21 mouse cellular contexts compared by ENCODE assay signal in genomic region chr8:45605419-45605818, GRCm38 (mm10).
DNase-seq lines count a peak whose midpoint lies in the region; ATAC-seq and TF ChIP-seq lines count a peak whose summit lies in the region.
"Had no signal": no experiment of that assay in that cellular context is flagged by ENCODE, and none has a peak within 500 bp of the region (broad histone marks: within the 10 kb centered on the region; RNA-seq: fewer than 3 reads in every experiment).

No protein-coding gene starts in this region.

- no peak for TF ChIP-seq POLR2A in cortical plate, adult 2 months (IDR thresholded peaks at IDR 0.05; ENCODE audit: extremely low read depth, insufficient read depth, low read length)

- H3K4me1 ChIP-seq in cortical plate, adult 2 months (ENCODE audit: control insufficient read depth, insufficient read depth, low read length): peaks cover 6% of the 10 kb centered on the region

- no peak overlapping the region for H3K4me3 ChIP-seq in left cerebral cortex, adult 2 months
- H3K4me3 ChIP-seq in cortical plate, adult 2 months (ENCODE audit: insufficient read depth, low read length): no peak overlapping the region

- intact Hi-C loops in left cerebral cortex, adult 2 months (cut with DNase I): no loop called here

- TF ChIP-seq CTCF in left cerebral cortex, adult 2 months (IDR thresholded peaks at IDR 0.05): no peak
- TF ChIP-seq CTCF in cortical plate, adult 2 months (IDR thresholded peaks at IDR 0.05; ENCODE audit: extremely low read depth, insufficient read depth, low read length): no peak

- ATAC-seq in frontal cortex, adult (ENCODE audit: low TSS enrichment): 0 out of 2 replicates have a peak, but pooled peaks have one; percentile 35
- ATAC-seq: activated CD4-positive, CD25-positive, alpha-beta regulatory T cell, adult 4 months; CD4-positive, CD25-positive, alpha-beta regulatory T cell, adult 4 months; Patski had no signal

- H3K27ac ChIP-seq in left cerebral cortex, adult 2 months: peak overlapping the region; percentile 72
- H3K27ac ChIP-seq in cortical plate, adult 2 months (ENCODE audit: insufficient read depth, low read length): 0 out of 2 replicates have a peak overlapping the region, but pooled peaks have one; percentile 6

- DNase-seq in frontal cortex, postnatal 10 days (ENCODE audit: low spot score in 2 of 2): no peak
- DNase-seq in left cerebral cortex, adult 2 months (ENCODE audit: extremely low spot score in 1 of 2, low spot score in 2 of 2): no peak
- DNase-seq in left cerebral cortex, adult 11 months (ENCODE audit: low spot score): no peak
- DNase-seq in brain, adult 2 months (ENCODE audit: low read depth, low spot score): peak; percentile 44
- no peak for DNase-seq in thymus, postnatal 4 days
- DNase-seq in kidney, postnatal 36 days: no peak
- DNase-seq: adrenal gland, adult 2 months; adrenal gland, adult 8-10 months; adrenal gland, postnatal 10 days; adrenal gland, postnatal 14 days; adrenal gland, postnatal 25 days; adrenal gland, postnatal 36 days; B cell, adult 2 months; cerebellum, adult 11 months; cerebellum, adult 11-12 months; cerebellum, adult 18-20 months had no signal
